Mouse (Mus musculus): ENCODE results near the gene Hoxd4.

Gene Hoxd4

GRCm38 (mm10) chr2:74704999-74705466 lies 6.7 kb upstream of the Hoxd4 start:
- no peak for DNase-seq (ENCODE audit: low spot score in 2 of 2)

GRCm38 (mm10) chr2:74705467-74706089 lies 6.2 kb upstream of the Hoxd4 start:
- peak in 1 of 2 experiments; percentile 79 for DNase-seq (ENCODE audit: low spot score in 2 of 2)

GRCm38 (mm10) chr2:74706393-74706960 lies 5.3 kb upstream of the Hoxd4 start:
- DNase-seq (ENCODE audit: low spot score in 2 of 2), result no peak

GRCm38 (mm10) chr2:74707599-74707998 lies 4.1 kb upstream of the Hoxd4 start:
- no peak for DNase-seq (ENCODE audit: low spot score in 2 of 2)

GRCm38 (mm10) chr2:74708676-74709075 lies 3.1 kb upstream of the Hoxd4 start:
- DNase-seq (ENCODE audit: low spot score in 2 of 2), result no peak

- DNase-seq (ENCODE audit: low spot score in 2 of 2), result no peak
These were observed 2.0 kb upstream of the Hoxd4 start for GRCm38 (mm10) chr2:74709465-74710419.

- DNase-seq (ENCODE audit: low spot score in 2 of 2), result no peak
These were observed 693 bp upstream of the Hoxd4 start for GRCm38 (mm10) chr2:74710929-74711543.

GRCm38 (mm10) chr2:74713239-74714150 lies 1.8 kb downstream of the Hoxd4 start:
- no peak for DNase-seq (ENCODE audit: low spot score in 2 of 2)

GRCm38 (mm10) chr2:74714156-74714789 lies 2.5 kb downstream of the Hoxd4 start:
- DNase-seq (ENCODE audit: low spot score in 2 of 2), result no peak

- DNase-seq (ENCODE audit: low spot score in 2 of 2), result no peak
These were observed 3.2 kb downstream of the Hoxd4 start for GRCm38 (mm10) chr2:74714881-74715280.

- peak; percentile 86 to 95 for DNase-seq (ENCODE audit: low spot score in 2 of 2)
These were observed 3.9 kb downstream of the Hoxd4 start for GRCm38 (mm10) chr2:74715504-74716241.

- DNase-seq (ENCODE audit: low spot score in 2 of 2), result no peak
These were observed 8.7 kb downstream of the Hoxd4 start for GRCm38 (mm10) chr2:74720384-74720783.

- no peak for DNase-seq (ENCODE audit: low spot score in 2 of 2)
These were observed 9.3 kb downstream of the Hoxd4 start for GRCm38 (mm10) chr2:74720955-74721491.

- DNase-seq (ENCODE audit: low spot score in 2 of 2), result no peak
These were observed 10.2 kb downstream of the Hoxd4 start for GRCm38 (mm10) chr2:74721882-74722281.

GRCm38 (mm10) chr2:74722949-74723348 lies 11.2 kb downstream of the Hoxd4 start:
- DNase-seq (ENCODE audit: low spot score in 2 of 2), result no peak

GRCm38 (mm10) chr2:74724244-74725015 lies 12.7 kb downstream of the Hoxd4 start:
- DNase-seq (ENCODE audit: low spot score in 2 of 2), result no peak

GRCm38 (mm10) chr2:74725171-74725570 lies 13.4 kb downstream of the Hoxd4 start:
- no peak for DNase-seq (ENCODE audit: low spot score in 2 of 2)

GRCm38 (mm10) chr2:74726551-74726950 lies 14.8 kb downstream of the Hoxd4 start, which contains the start of gene Gm28230:
Gene Gm28230 (plus strand): TSS chr2:74726728.
- no peak for DNase-seq (ENCODE audit: low spot score in 2 of 2)
